Mouse (Mus musculus): ENCODE measurements around the gene March2. TPM values are rescaled to one million over a fixed set of nuclear protein-coding genes. Genes with fewer than 3 reads are reported as not detected.
A peak's percentile ranks its signal among the peaks of the same experiment; 100 is the strongest.

Gene March2
- polyA plus RNA-seq, 1 experiment from 2014 or later = 92.1 TPM

GRCm38 (mm10) chr17:33703091-33703490 is 15.4 kb downstream of the March2 start:
- 89% methylated on average over 9 of the region's 9 CpGs for WGBS

GRCm38 (mm10) chr17:33702178-33702577 is 16.3 kb downstream of the March2 start:
- no peak overlapping the region for H3K4me2 ChIP-seq
- no peaks in the 10 kb centered on the region for H3K9me3 ChIP-seq (ENCODE audit: control insufficient read depth, low read length)
- WGBS = 71% methylated on average over 1 of the region's 1 CpGs
- peaks cover 23% of the 10 kb centered on the region for H3K36me3 ChIP-seq (ENCODE audit: control insufficient read depth, insufficient read depth, low read length)
- DNase-seq (ENCODE audit: low spot score) (no peak), ATAC-seq (replicated peaks; ENCODE audit: low FRiP score) (no peak)
- no peak overlapping the region for H3K9ac ChIP-seq (ENCODE audit: low read depth, low read length)
- no peak overlapping the region for H3K27ac ChIP-seq (ENCODE audit: low read depth, low read length)
- no peak overlapping the region for H3K4me3 ChIP-seq (ENCODE audit: low read depth, low read length)
- H3K27me3 ChIP-seq (replicated peaks; ENCODE audit: control insufficient read depth, insufficient read depth, low read length) = no peaks in the 10 kb centered on the region
- no peaks in the 10 kb centered on the region for H3K4me1 ChIP-seq (replicated peaks; ENCODE audit: control insufficient read depth, insufficient read depth, low read length)

More at GRCm38 (mm10) chr17:33703091-33703490, 15.4 kb downstream of the March2 start:
- Histone ChIP-seq H3K36me3 (ENCODE audit: control insufficient read depth, insufficient read depth, low read length) (peaks cover 21% of the 10 kb centered on the region), H3K9ac (ENCODE audit: low read depth, low read length) (no peak overlapping the region), H3K27me3 (replicated peaks; ENCODE audit: control insufficient read depth, insufficient read depth, low read length) (no peaks in the 10 kb centered on the region), H3K27ac (ENCODE audit: low read depth, low read length) (no peak overlapping the region), H3K9me3 (ENCODE audit: control insufficient read depth, low read length) (no peaks in the 10 kb centered on the region), H3K4me2 (no peak overlapping the region), H3K4me3 (ENCODE audit: low read depth, low read length) (no peak overlapping the region), H3K4me1 (replicated peaks; ENCODE audit: control insufficient read depth, insufficient read depth, low read length) (no peaks in the 10 kb centered on the region)
- ATAC-seq (replicated peaks; ENCODE audit: low FRiP score) (no peak), DNase-seq (ENCODE audit: low spot score) (no peak)

GRCm38 (mm10) chr17:33695471-33695870 is 23.0 kb downstream of the March2 start:
- Histone ChIP-seq H3K27me3 (replicated peaks; ENCODE audit: control insufficient read depth, insufficient read depth, low read length) (no peaks in the 10 kb centered on the region), H3K9ac (ENCODE audit: low read depth, low read length) (0 out of 2 replicates have a peak overlapping the region, but pooled peaks have one; percentile 14), H3K4me3 (ENCODE audit: low read depth, low read length) (no peak overlapping the region), H3K27ac (ENCODE audit: low read depth, low read length) (no peak overlapping the region), H3K4me1 (replicated peaks; ENCODE audit: control insufficient read depth, insufficient read depth, low read length) (no peaks in the 10 kb centered on the region), H3K4me2 (no peak overlapping the region), H3K9me3 (ENCODE audit: control insufficient read depth, low read length) (no peaks in the 10 kb centered on the region), H3K36me3 (ENCODE audit: control insufficient read depth, insufficient read depth, low read length) (peaks cover 34% of the 10 kb centered on the region)
- no peak for DNase-seq (ENCODE audit: low spot score)
- no peak for ATAC-seq (replicated peaks; ENCODE audit: low FRiP score)
- 89% methylated on average over 1 of the region's 1 CpGs for WGBS

- peak within 1 kb of the TSS; percentile 98 for H3K9ac ChIP-seq (ENCODE audit: low read depth, low read length)
- no peaks in the 10 kb centered on the region for H3K9me3 ChIP-seq (ENCODE audit: control insufficient read depth, low read length)
- H3K27me3 ChIP-seq (replicated peaks; ENCODE audit: control insufficient read depth, insufficient read depth, low read length) = no peaks in the 10 kb centered on the region
- ATAC-seq (replicated peaks; ENCODE audit: low FRiP score) (no peak), DNase-seq (ENCODE audit: low spot score) (no peak)
- H3K4me1 ChIP-seq (replicated peaks; ENCODE audit: control insufficient read depth, insufficient read depth, low read length) = peaks cover 31% of the 10 kb centered on the region
- H3K4me2 ChIP-seq = peak within 1 kb of the TSS; percentile 86
- peaks cover 6% of the 10 kb centered on the region; the same call in 1 of the 2 replicates for H3K36me3 ChIP-seq (ENCODE audit: control insufficient read depth, insufficient read depth, low read length)
- WGBS = 74% methylated on average over 1 of the region's 1 CpGs
- H3K4me3 ChIP-seq (ENCODE audit: low read depth, low read length) = peak within 1 kb of the TSS; percentile 83
- peak within 1 kb of the TSS; percentile 36 for H3K27ac ChIP-seq (ENCODE audit: low read depth, low read length)
Measured at GRCm38 (mm10) chr17:33686760-33687159, 31.7 kb downstream of the March2 start, which contains the start of gene Hnrnpm. TSS of gene Hnrnpm (minus strand) at chr17:33686860.

- Histone ChIP-seq H3K27ac (ENCODE audit: low read depth, low read length) (peak overlapping the region; percentile 90), H3K4me3 (ENCODE audit: low read depth, low read length) (peak overlapping the region; percentile 83), H3K9ac (ENCODE audit: low read depth, low read length) (peak overlapping the region; percentile 98), H3K9me3 (ENCODE audit: control insufficient read depth, low read length) (no peaks in the 10 kb centered on the region), H3K4me2 (peak overlapping the region; percentile 86), H3K36me3 (ENCODE audit: control insufficient read depth, insufficient read depth, low read length) (peaks cover 2% of the 10 kb centered on the region; the same call in 1 of the 2 replicates), H3K27me3 (replicated peaks; ENCODE audit: control insufficient read depth, insufficient read depth, low read length) (no peaks in the 10 kb centered on the region), H3K4me1 (replicated peaks; ENCODE audit: control insufficient read depth, insufficient read depth, low read length) (peaks cover 32% of the 10 kb centered on the region)
- peak; percentile 94 for DNase-seq (ENCODE audit: low spot score)
- peak; percentile 97 for ATAC-seq (replicated peaks; ENCODE audit: low FRiP score)
- under 1% methylated on average over 42 of the region's 42 CpGs for WGBS
Measured at GRCm38 (mm10) chr17:33685249-33685653, 33.2 kb downstream of the March2 start.

- peak overlapping the region; percentile 83 for H3K4me3 ChIP-seq (ENCODE audit: low read depth, low read length)
- H3K9ac ChIP-seq (ENCODE audit: low read depth, low read length) = peak overlapping the region; percentile 98
- peaks cover 2% of the 10 kb centered on the region; the same call in 1 of the 2 replicates for H3K36me3 ChIP-seq (ENCODE audit: control insufficient read depth, insufficient read depth, low read length)
- no peaks in the 10 kb centered on the region for H3K27me3 ChIP-seq (replicated peaks; ENCODE audit: control insufficient read depth, insufficient read depth, low read length)
- DNase-seq (ENCODE audit: low spot score) = peak; percentile 76
- WGBS = under 1% methylated on average over 44 of the region's 44 CpGs
- peak; percentile 68 for ATAC-seq (replicated peaks; ENCODE audit: low FRiP score)
- H3K4me2 ChIP-seq = peak overlapping the region; percentile 86
- peak overlapping the region; percentile 90 for H3K27ac ChIP-seq (ENCODE audit: low read depth, low read length)
- no peaks in the 10 kb centered on the region for H3K9me3 ChIP-seq (ENCODE audit: control insufficient read depth, low read length)
- peaks cover 33% of the 10 kb centered on the region for H3K4me1 ChIP-seq (replicated peaks; ENCODE audit: control insufficient read depth, insufficient read depth, low read length)
Measured at GRCm38 (mm10) chr17:33684671-33685231, 33.7 kb downstream of the March2 start.

- no peak overlapping the region for H3K9ac ChIP-seq (ENCODE audit: low read depth, low read length)
- H3K4me3 ChIP-seq (ENCODE audit: low read depth, low read length) = no peak overlapping the region
- peak overlapping the region; percentile 86 for H3K4me2 ChIP-seq
- H3K9me3 ChIP-seq (ENCODE audit: control insufficient read depth, low read length) = no peaks in the 10 kb centered on the region
- no peak for DNase-seq (ENCODE audit: low spot score)
- peaks cover 11% of the 10 kb centered on the region for H3K36me3 ChIP-seq (ENCODE audit: control insufficient read depth, insufficient read depth, low read length)
- no peaks in the 10 kb centered on the region for H3K27me3 ChIP-seq (replicated peaks; ENCODE audit: control insufficient read depth, insufficient read depth, low read length)
- no peak overlapping the region for H3K27ac ChIP-seq (ENCODE audit: low read depth, low read length)
- no peak for ATAC-seq (replicated peaks; ENCODE audit: low FRiP score)
- H3K4me1 ChIP-seq (replicated peaks; ENCODE audit: control insufficient read depth, insufficient read depth, low read length) = peaks cover 38% of the 10 kb centered on the region
Measured at GRCm38 (mm10) chr17:33681767-33682166, 36.7 kb downstream of the March2 start.

- Histone ChIP-seq H3K9ac (ENCODE audit: low read depth, low read length) (no peak overlapping the region), H3K4me1 (replicated peaks; ENCODE audit: control insufficient read depth, insufficient read depth, low read length) (peaks cover 27% of the 10 kb centered on the region), H3K4me2 (no peak overlapping the region), H3K36me3 (ENCODE audit: control insufficient read depth, insufficient read depth, low read length) (peaks cover 17% of the 10 kb centered on the region), H3K4me3 (ENCODE audit: low read depth, low read length) (no peak overlapping the region), H3K27ac (ENCODE audit: low read depth, low read length) (no peak overlapping the region), H3K9me3 (ENCODE audit: control insufficient read depth, low read length) (no peaks in the 10 kb centered on the region), H3K27me3 (replicated peaks; ENCODE audit: control insufficient read depth, insufficient read depth, low read length) (no peaks in the 10 kb centered on the region)
- ATAC-seq (replicated peaks; ENCODE audit: low FRiP score) (no peak), DNase-seq (ENCODE audit: low spot score) (no peak)
Measured at GRCm38 (mm10) chr17:33678771-33679170, 39.7 kb downstream of the March2 start.

- Histone ChIP-seq H3K36me3 (ENCODE audit: control insufficient read depth, insufficient read depth, low read length) (peaks cover 19% of the 10 kb centered on the region), H3K4me1 (replicated peaks; ENCODE audit: control insufficient read depth, insufficient read depth, low read length) (peaks cover 6% of the 10 kb centered on the region), H3K4me2 (no peak overlapping the region), H3K9ac (ENCODE audit: low read depth, low read length) (no peak overlapping the region), H3K27me3 (replicated peaks; ENCODE audit: control insufficient read depth, insufficient read depth, low read length) (no peaks in the 10 kb centered on the region), H3K27ac (ENCODE audit: low read depth, low read length) (no peak overlapping the region), H3K4me3 (ENCODE audit: low read depth, low read length) (no peak overlapping the region), H3K9me3 (ENCODE audit: control insufficient read depth, low read length) (no peaks in the 10 kb centered on the region)
- no peak for DNase-seq (ENCODE audit: low spot score)
- WGBS = 86% methylated on average over 2 of the region's 2 CpGs
- ATAC-seq (replicated peaks; ENCODE audit: low FRiP score) = no peak
Measured at GRCm38 (mm10) chr17:33676086-33676485, 42.4 kb downstream of the March2 start.
